Mouse (Mus musculus) embryonic facial prominence, embryonic 10.5 days (tissue): Measurements from ENCODE around the gene Hist1h1d. TPM values are rescaled to one million over a fixed set of nuclear protein-coding genes. Genes with fewer than 3 reads are reported as not detected.
"Not testable (repeated sequence)": the region's sequence is repeated elsewhere in the genome, so short reads cannot be mapped to it uniquely, and the experiment has no call there.

Source experiments
- DNase-seq: peaks from one replicate; pipeline ENCODE4 v3.0.0-alpha.2; 2017; ENCODE audit warnings: low spot score
- H3K27ac ChIP-seq: fragments of 300-500 bp; sonication (generic); replicated peaks from 2 replicates; pipeline ENCODE4 v1.5.1; 2016; ENCODE audit warnings: mild to moderate bottlenecking
- H3K27me3 ChIP-seq: fragments of 300-500 bp; sonication (generic); replicated peaks from 2 replicates; pipeline ENCODE4 v1.6.1; 2016; ENCODE audit warnings: low read depth, mild to moderate bottlenecking; ENCODE audit not compliant: poor library complexity, severe bottlenecking
- H3K36me3 ChIP-seq: fragments of 300-500 bp; sonication (generic); replicated peaks from 2 replicates; pipeline ENCODE4 v1.6.1; 2016; ENCODE audit warnings: mild to moderate bottlenecking, moderate library complexity
- H3K4me1 ChIP-seq: fragments of 300-500 bp; sonication (generic); 2 replicates; pipeline ENCODE4 v1.6.1; 2016
- H3K4me3 ChIP-seq: fragments of 300-500 bp; sonication (generic); 2 replicates; pipeline ENCODE4 v1.5.1; 2016; ENCODE audit warnings: mild to moderate bottlenecking, moderate library complexity
- H3K9me3 ChIP-seq: fragments of 300-500 bp; sonication (generic); 2 replicates; pipeline ENCODE4 v1.6.1; 2016; ENCODE audit warnings: mild to moderate bottlenecking
- WGBS: fragments of 180-500 bp; shearing (Covaris S2); methylation state at CpG from one replicate; pipeline ENCODE4 v1.1.7; 2016; 5-methylcytosine and 5-hydroxymethylcytosine counted together
- polyA plus RNA-seq: library from polyadenylated mRNA; unstranded; fragments of >200 nt; fragmentation: Nextera tagmentation; extraction: Ambion mirVana; gene quantifications from 2 replicates; pipeline ENCODE4 v1.2.1, GENCODE M21; 2016

Hist1h1d gene
- polyA plus RNA-seq, 1 experiment from 2014 or later = 0.60 TPM

DNA sequence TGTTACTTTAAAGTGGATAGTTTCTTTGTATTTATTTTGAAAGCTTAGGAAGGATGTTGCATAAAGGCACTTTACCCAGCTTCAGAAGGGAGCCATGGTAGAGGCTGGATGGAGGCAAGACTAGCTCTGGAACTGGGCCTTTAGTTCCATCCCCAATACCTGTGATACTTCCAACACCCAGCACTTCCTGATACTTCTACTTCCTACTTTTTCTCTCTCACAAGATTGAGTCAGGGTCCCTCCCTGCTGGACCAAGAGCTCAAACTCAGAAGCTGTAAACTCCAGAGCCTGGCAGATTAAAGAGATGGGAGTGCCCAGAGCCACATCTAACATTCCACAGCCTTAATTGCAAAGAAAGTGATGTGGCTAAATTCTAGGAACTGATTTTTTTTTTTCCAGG is 31.3 kb downstream of the Hist1h1d start:
- H3K9me3 ChIP-seq = no peaks in the 10 kb centered on the region
- DNase-seq = peak; percentile 27
- H3K27me3 ChIP-seq = no peaks in the 10 kb centered on the region
- peak overlapping the region; percentile 94 for H3K27ac ChIP-seq
- H3K36me3 ChIP-seq = no peaks in the 10 kb centered on the region
- peaks cover 34% of the 10 kb centered on the region for H3K4me1 ChIP-seq
- peak overlapping the region; percentile 65 for H3K4me3 ChIP-seq

GRCm38 (mm10) chr13:23585029-23585441 is 32.0 kb downstream of the Hist1h1d start:
- under 1% methylated on average over 21 of the region's 21 CpGs for WGBS
- H3K4me1 ChIP-seq = peaks cover 34% of the 10 kb centered on the region

GRCm38 (mm10) chr13:23585442-23586098 is 32.5 kb downstream of the Hist1h1d start:
- H3K9me3 ChIP-seq, H3K36me3 ChIP-seq, H3K27me3 ChIP-seq: not testable (repeated sequence)
- under 1% methylated on average over 36 of the region's 36 CpGs for WGBS
- peak overlapping the region; percentile 94 for H3K27ac ChIP-seq
- H3K4me1 ChIP-seq = peaks cover 34% of the 10 kb centered on the region
- DNase-seq = peak; percentile 81
- peak overlapping the region; percentile 65 for H3K4me3 ChIP-seq

More at GRCm38 (mm10) chr13:23585029-23585441, 32.0 kb downstream of the Hist1h1d start:
- peak; percentile 79 for DNase-seq
- H3K27ac ChIP-seq = peak overlapping the region; percentile 94
- no peaks in the 10 kb centered on the region for H3K36me3 ChIP-seq
- no peaks in the 10 kb centered on the region for H3K27me3 ChIP-seq
- peak overlapping the region; percentile 65 for H3K4me3 ChIP-seq
- H3K9me3 ChIP-seq = no peaks in the 10 kb centered on the region

DNA sequence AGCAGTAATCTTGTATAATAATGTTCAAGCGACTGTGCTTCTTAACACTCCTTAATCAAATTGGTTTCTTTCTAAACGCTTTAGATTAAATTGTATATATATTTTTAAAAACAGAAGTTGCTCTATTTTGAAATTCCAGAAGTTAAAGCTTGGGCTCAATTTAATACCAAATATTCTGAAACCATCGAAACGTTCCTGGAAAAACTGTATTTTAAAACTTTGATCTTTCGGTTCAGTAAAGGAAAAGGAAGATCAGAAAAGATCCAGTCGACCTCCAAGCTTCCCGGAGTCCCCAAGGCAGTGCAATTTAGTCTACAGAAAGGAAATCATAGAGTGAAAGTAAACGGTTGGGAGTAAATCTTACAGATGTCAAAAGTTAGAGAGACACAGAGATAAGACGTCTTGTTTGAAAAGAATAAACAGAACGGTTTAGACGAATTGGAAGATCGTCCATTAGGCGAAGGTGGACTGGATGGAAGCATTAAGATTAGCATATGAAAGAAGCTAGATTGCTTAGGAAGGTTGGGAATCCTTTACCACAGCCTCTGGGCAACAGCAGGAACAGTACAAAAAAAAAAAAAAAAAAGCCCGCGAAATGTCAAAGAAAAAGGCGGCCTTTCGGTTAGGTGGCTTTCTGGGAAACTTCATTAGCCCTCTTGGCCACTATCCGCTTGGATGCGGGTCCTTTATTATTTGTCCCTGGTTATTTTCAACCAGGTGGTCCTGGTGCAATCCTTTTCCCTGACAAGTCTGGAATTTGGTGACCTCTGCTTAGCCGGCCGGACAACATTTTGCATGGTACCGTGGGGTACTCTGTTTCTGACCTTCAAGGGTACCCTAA is 33.3 kb downstream of the Hist1h1d start:
- Histone ChIP-seq H3K36me3 (no peaks in the 10 kb centered on the region), H3K4me3 (peak overlapping the region; percentile 65), H3K9me3 (no peaks in the 10 kb centered on the region), H3K27ac (peak overlapping the region; percentile 94), H3K27me3 (no peaks in the 10 kb centered on the region), H3K4me1 (peaks cover 30% of the 10 kb centered on the region)
- peak; percentile 34 for DNase-seq
- 3% methylated on average over 22 of the region's 22 CpGs for WGBS

- Histone ChIP-seq H3K9me3 (no peaks in the 10 kb centered on the region), H3K27ac (peak overlapping the region; percentile 94), H3K36me3 (no peaks in the 10 kb centered on the region), H3K4me1 (peaks cover 30% of the 10 kb centered on the region), H3K27me3 (no peaks in the 10 kb centered on the region), H3K4me3 (peak overlapping the region; percentile 65)
- DNase-seq = no peak
- WGBS = 9% methylated on average over 1 of the region's 1 CpGs
Observed at GRCm38 (mm10) chr13:23586940-23587225, 33.8 kb downstream of the Hist1h1d start.

DNA sequence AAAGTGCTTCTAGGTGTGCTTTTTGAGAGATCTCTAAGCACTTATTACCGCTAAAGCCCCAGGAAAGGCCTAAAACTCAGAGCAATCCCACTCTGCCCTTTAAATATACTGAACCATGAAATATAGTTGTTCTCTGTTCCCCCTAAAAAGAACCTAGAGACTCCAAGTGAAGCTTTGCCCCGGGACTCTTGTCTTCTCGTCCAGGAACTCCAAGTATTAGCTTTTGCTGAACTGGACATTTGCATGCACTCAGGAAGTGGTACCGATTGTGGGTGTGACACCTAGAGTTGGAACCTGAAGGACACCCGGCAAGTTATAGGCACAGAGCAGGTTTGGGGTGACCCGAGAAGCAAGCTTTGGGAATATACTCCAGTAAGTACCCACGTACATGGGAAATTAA is 38.1 kb downstream of the Hist1h1d start:
- 93% methylated on average over 7 of the region's 7 CpGs for WGBS
- no peak overlapping the region for H3K4me3 ChIP-seq
- no peaks in the 10 kb centered on the region for H3K9me3 ChIP-seq
- DNase-seq = no peak
- H3K4me1 ChIP-seq = peaks cover 17% of the 10 kb centered on the region
- no peaks in the 10 kb centered on the region for H3K27me3 ChIP-seq
- no peak overlapping the region for H3K27ac ChIP-seq
- H3K36me3 ChIP-seq = no peaks in the 10 kb centered on the region

- WGBS = 90% methylated on average over 7 of the region's 7 CpGs
- H3K27me3 ChIP-seq, H3K27ac ChIP-seq, H3K9me3 ChIP-seq, H3K36me3 ChIP-seq, H3K4me3 ChIP-seq, DNase-seq: not testable (repeated sequence)
- H3K4me1 ChIP-seq = peaks cover 13% of the 10 kb centered on the region
Observed at GRCm38 (mm10) chr13:23591886-23592285, 38.8 kb downstream of the Hist1h1d start.

- 0 out of 2 replicates have a peak overlapping the region, but pooled peaks have one; percentile 54 for H3K27ac ChIP-seq
- peaks cover 10% of the 10 kb centered on the region for H3K4me1 ChIP-seq
- 79% methylated on average over 7 of the region's 7 CpGs for WGBS
- H3K27me3 ChIP-seq = no peaks in the 10 kb centered on the region
- no peak for DNase-seq
- H3K9me3 ChIP-seq = no peaks in the 10 kb centered on the region
- H3K4me3 ChIP-seq = no peak overlapping the region
- H3K36me3 ChIP-seq = no peaks in the 10 kb centered on the region
Observed at GRCm38 (mm10) chr13:23592614-23593013, 39.6 kb downstream of the Hist1h1d start.

DNA sequence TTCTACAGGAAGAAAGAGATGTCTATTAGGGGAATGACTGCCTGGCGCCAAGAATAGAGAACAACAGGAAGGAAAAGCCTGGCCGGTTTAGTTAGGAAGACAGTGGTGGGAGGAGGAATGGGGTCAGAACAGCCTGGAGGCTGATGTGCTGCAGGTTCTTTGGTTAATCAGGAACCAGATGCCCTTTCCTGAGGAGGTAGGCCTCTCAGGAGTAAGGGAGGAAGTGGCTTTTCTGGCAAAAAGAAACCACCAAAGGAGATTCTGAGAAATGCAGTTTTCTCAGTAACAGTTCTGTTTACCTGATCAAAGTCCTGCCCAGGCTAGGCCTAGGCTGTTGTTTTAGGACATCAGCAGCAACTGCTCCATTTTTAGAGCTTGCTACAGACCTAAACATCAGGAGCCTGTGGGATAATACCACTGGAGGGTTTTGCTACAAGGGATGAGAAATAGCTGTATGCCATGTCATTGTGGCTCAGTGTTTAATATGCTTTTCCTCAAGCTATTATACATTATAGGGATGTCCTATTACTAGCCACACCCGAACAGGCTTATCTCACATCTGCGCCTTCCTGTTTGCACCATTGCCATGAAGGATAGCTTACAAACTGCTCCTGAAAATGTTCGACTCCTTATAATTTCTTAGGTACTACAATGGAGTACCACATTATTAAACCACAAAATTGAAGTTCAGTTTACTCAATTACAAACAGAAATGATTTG is 40.1 kb downstream of the Hist1h1d start:
- no peak for DNase-seq
- H3K27ac ChIP-seq = peak overlapping the region; percentile 54
- no peaks in the 10 kb centered on the region for H3K9me3 ChIP-seq
- H3K36me3 ChIP-seq = no peaks in the 10 kb centered on the region
- no peaks in the 10 kb centered on the region for H3K27me3 ChIP-seq
- H3K4me1 ChIP-seq = peaks cover 10% of the 10 kb centered on the region
- 78% methylated on average over 5 of the region's 5 CpGs for WGBS
- no peak overlapping the region for H3K4me3 ChIP-seq

DNA sequence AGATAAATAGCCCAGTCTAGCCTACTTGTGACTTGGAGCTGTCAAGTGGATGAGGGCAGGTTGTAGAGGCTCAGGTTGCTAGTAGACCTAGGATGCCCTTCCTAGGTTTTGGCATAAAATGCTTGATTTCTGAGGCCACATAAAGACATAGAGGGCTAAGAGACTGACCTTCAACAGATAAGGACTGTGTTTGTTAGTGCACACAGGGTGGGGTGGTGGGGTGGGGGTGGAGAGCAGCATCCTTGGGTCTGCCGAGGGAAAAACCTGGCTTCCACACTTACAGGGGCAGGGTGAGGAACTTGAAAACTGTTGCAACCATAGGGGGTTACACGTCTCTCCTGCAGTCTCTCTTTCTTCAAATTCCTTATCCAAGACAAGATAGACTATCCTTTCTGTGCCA is 42.1 kb downstream of the Hist1h1d start:
- Histone ChIP-seq H3K4me1 (peaks cover 10% of the 10 kb centered on the region), H3K27me3 (no peaks in the 10 kb centered on the region), H3K27ac (no peak overlapping the region), H3K4me3 (no peak overlapping the region), H3K36me3 (no peaks in the 10 kb centered on the region), H3K9me3 (no peaks in the 10 kb centered on the region)
- DNase-seq = no peak
- 73% methylated on average over 2 of the region's 2 CpGs for WGBS

- Histone ChIP-seq H3K4me3 (no peak overlapping the region), H3K27ac (no peak overlapping the region), H3K27me3 (no peaks in the 10 kb centered on the region), H3K4me1 (peaks cover 10% of the 10 kb centered on the region), H3K36me3 (no peaks in the 10 kb centered on the region), H3K9me3 (no peaks in the 10 kb centered on the region)
- 85% methylated on average over 7 of the region's 7 CpGs for WGBS
- DNase-seq = no peak
Observed at GRCm38 (mm10) chr13:23595622-23596372, 42.7 kb downstream of the Hist1h1d start.

GRCm38 (mm10) chr13:23597957-23598356 is 44.9 kb downstream of the Hist1h1d start:
- Histone ChIP-seq H3K4me1 (peaks cover 4% of the 10 kb centered on the region), H3K4me3 (no peak overlapping the region), H3K27ac (no peak overlapping the region), H3K9me3 (no peaks in the 10 kb centered on the region), H3K27me3 (no peaks in the 10 kb centered on the region), H3K36me3 (no peaks in the 10 kb centered on the region)
- DNase-seq = peak; percentile 76
- WGBS = 8% methylated on average over 9 of the region's 9 CpGs
